Mouse (Mus musculus): ENCODE data around the gene Mov10. TPM values are rescaled to one million over a fixed set of nuclear protein-coding genes. Genes with fewer than 3 reads are reported as not detected.

Mov10 gene
- polyA plus RNA-seq, 1 experiment from 2014 or later: 68.6 TPM

GRCm38 (mm10) chr3:104781471-104781903 is 36.9 kb downstream of the Mov10 start, which contains the start of gene Fam19a3:
Gene Fam19a3, minus strand, starts transcription at chr3:104781840.
- Histone ChIP-seq H3K4me3 (ENCODE audit: low read depth, low read length) (peak within 1 kb of the TSS; percentile 39), H3K36me3 (ENCODE audit: control insufficient read depth, insufficient read depth, low read length) (no peaks in the 10 kb centered on the region), H3K27me3 (ENCODE audit: control insufficient read depth, insufficient read depth, low read length) (0 out of 2 replicates have a peak, but pooled peaks cover 40% of the 10 kb centered on the region), H3K27ac (ENCODE audit: low read length) (no peak within 1 kb of the TSS), H3K9ac (replicated peaks; ENCODE audit: low read depth, low read length) (no peak within 1 kb of the TSS; the same call in 1 of the 2 replicates), H3K4me1 (ENCODE audit: control insufficient read depth, insufficient read depth, low read length) (peaks cover 11% of the 10 kb centered on the region; the same call in 1 of the 2 replicates), H3K4me2 (replicated peaks; ENCODE audit: low read depth, low read length) (peak within 1 kb of the TSS; percentile 93), H3K9me3 (ENCODE audit: control insufficient read depth, low read depth, low read length) (no peaks in the 10 kb centered on the region)
- 0 out of 2 replicates have a peak, but pooled peaks have one; percentile 5 for ATAC-seq (ENCODE audit: insufficient number of reproducible peaks, insufficient read depth, low FRiP score, low read depth)
- WGBS: under 1% methylated on average over 26 of the region's 26 CpGs

DNA sequence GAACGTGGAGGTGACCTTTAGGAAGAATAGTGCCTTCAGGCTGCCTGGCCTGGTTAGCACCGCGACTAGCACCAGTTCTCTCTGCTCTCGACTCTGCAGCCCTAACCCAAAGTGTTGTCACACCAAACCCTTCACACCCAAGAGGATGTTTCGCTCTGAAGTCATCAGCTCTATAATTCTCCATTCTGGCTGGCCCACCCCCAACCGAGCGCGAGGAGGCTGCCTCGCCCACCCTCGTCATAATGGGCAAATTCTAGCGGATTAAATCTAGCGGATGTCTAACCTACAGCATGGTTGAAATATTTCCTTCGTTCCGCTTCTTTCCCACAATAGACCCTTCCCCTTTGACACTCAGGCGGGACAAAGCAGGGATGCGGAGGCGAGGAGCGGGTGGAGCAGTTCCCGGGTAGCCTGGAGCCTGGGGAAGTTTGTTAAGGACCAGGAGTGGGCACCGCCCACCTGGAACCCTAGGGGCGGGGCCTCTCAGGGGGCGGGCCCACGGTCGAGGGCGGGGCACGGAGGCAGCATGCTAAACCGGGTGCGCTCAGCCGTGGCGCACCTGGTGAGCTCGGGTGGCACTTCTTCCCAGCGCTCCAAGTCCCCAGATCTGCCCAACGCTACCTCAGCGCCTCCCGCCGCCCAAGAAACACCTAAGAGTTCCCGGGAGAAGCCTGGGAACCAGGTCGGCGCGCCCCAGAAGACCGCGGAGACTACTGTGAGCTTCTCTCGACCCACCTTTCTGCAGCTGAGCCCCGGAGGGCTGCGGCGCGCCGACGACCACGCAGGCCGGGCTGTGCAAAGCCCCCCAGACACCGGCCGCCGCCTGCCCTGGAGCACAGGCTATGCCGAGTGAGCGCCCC is 37.6 kb downstream of the Mov10 start, which contains the start of gene Ppm1j:
Ppm1j (plus strand) TSS at position 496 of the 860 bp plus-strand sequence.
- H3K4me1 ChIP-seq (ENCODE audit: control insufficient read depth, insufficient read depth, low read length): peaks cover 11% of the 10 kb centered on the region; the same call in 1 of the 2 replicates
- H3K27ac ChIP-seq (ENCODE audit: low read length): no peak within 1 kb of the TSS
- WGBS: 1% methylated on average over 56 of the region's 56 CpGs
- H3K4me3 ChIP-seq (ENCODE audit: low read depth, low read length): peak within 1 kb of the TSS; percentile 39
- peak within 1 kb of the TSS; percentile 93 for H3K4me2 ChIP-seq (replicated peaks; ENCODE audit: low read depth, low read length)
- H3K27me3 ChIP-seq (ENCODE audit: control insufficient read depth, insufficient read depth, low read length): 0 out of 2 replicates have a peak, but pooled peaks cover 42% of the 10 kb centered on the region
- no peaks in the 10 kb centered on the region for H3K36me3 ChIP-seq (ENCODE audit: control insufficient read depth, insufficient read depth, low read length)
- no peaks in the 10 kb centered on the region for H3K9me3 ChIP-seq (ENCODE audit: control insufficient read depth, low read depth, low read length)
- no peak within 1 kb of the TSS; the same call in 1 of the 2 replicates for H3K9ac ChIP-seq (replicated peaks; ENCODE audit: low read depth, low read length)
- ATAC-seq (ENCODE audit: insufficient number of reproducible peaks, insufficient read depth, low FRiP score, low read depth): peak; percentile 66

DNA sequence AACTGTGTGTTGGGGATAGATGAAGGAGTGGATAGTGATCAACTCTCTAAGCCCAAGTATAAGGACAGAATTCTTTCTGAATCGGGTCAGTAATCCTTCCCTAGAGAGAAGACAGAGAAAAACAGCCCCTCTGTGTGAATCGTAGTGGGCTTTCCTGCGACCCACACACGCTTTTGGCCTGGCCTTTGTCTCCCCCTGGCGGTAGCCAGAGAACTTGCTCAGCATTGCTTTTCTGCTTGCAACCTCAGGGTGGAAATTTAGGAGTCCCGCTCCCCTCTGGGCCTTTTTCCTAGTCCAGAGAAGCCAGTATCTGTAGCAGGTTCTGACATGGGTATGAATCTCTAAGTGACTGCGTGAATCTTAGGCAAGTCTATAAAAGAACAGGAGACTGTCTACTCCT is 38.4 kb downstream of the Mov10 start:
- Histone ChIP-seq H3K4me2 (replicated peaks; ENCODE audit: low read depth, low read length) (no peak overlapping the region), H3K27me3 (ENCODE audit: control insufficient read depth, insufficient read depth, low read length) (0 out of 2 replicates have a peak, but pooled peaks cover 42% of the 10 kb centered on the region)
- 0% methylated on average over 7 of the region's 7 CpGs for WGBS

GRCm38 (mm10) chr3:104777342-104777741 is 41.0 kb downstream of the Mov10 start:
- no peaks in the 10 kb centered on the region for H3K9me3 ChIP-seq (ENCODE audit: control insufficient read depth, low read depth, low read length)
- H3K4me2 ChIP-seq (replicated peaks; ENCODE audit: low read depth, low read length): peak overlapping the region; percentile 45
- 0 out of 2 replicates have a peak, but pooled peaks cover 37% of the 10 kb centered on the region for H3K27me3 ChIP-seq (ENCODE audit: control insufficient read depth, insufficient read depth, low read length)
- H3K4me1 ChIP-seq (ENCODE audit: control insufficient read depth, insufficient read depth, low read length): peaks cover 11% of the 10 kb centered on the region; the same call in 1 of the 2 replicates
- peak overlapping the region; percentile 27 for H3K4me3 ChIP-seq (ENCODE audit: low read depth, low read length)
- WGBS: under 1% methylated on average over 20 of the region's 20 CpGs
- ATAC-seq (ENCODE audit: insufficient number of reproducible peaks, insufficient read depth, low FRiP score, low read depth): no peak
- H3K27ac ChIP-seq (ENCODE audit: low read length): no peak overlapping the region
- no peaks in the 10 kb centered on the region for H3K36me3 ChIP-seq (ENCODE audit: control insufficient read depth, insufficient read depth, low read length)
- no peak overlapping the region for H3K9ac ChIP-seq (replicated peaks; ENCODE audit: low read depth, low read length)

More for the DNA sequence above, 38.4 kb downstream of the Mov10 start:
- H3K36me3 ChIP-seq (ENCODE audit: control insufficient read depth, insufficient read depth, low read length): no peaks in the 10 kb centered on the region
- H3K4me1 ChIP-seq (ENCODE audit: control insufficient read depth, insufficient read depth, low read length): peaks cover 11% of the 10 kb centered on the region; the same call in 1 of the 2 replicates
- H3K4me3 ChIP-seq (ENCODE audit: low read depth, low read length): no peak overlapping the region
- no peak overlapping the region for H3K9ac ChIP-seq (replicated peaks; ENCODE audit: low read depth, low read length)
- ATAC-seq (ENCODE audit: insufficient number of reproducible peaks, insufficient read depth, low FRiP score, low read depth): no peak
- no peak overlapping the region for H3K27ac ChIP-seq (ENCODE audit: low read length)
- no peaks in the 10 kb centered on the region for H3K9me3 ChIP-seq (ENCODE audit: control insufficient read depth, low read depth, low read length)

GRCm38 (mm10) chr3:104773301-104773700 is 45.1 kb downstream of the Mov10 start:
- Histone ChIP-seq H3K27me3 (ENCODE audit: control insufficient read depth, insufficient read depth, low read length) (0 out of 2 replicates have a peak, but pooled peaks cover 18% of the 10 kb centered on the region), H3K36me3 (ENCODE audit: control insufficient read depth, insufficient read depth, low read length) (no peaks in the 10 kb centered on the region), H3K9ac (replicated peaks; ENCODE audit: low read depth, low read length) (no peak overlapping the region), H3K4me3 (ENCODE audit: low read depth, low read length) (no peak overlapping the region), H3K9me3 (ENCODE audit: control insufficient read depth, low read depth, low read length) (no peaks in the 10 kb centered on the region), H3K4me2 (replicated peaks; ENCODE audit: low read depth, low read length) (no peak overlapping the region), H3K4me1 (ENCODE audit: control insufficient read depth, insufficient read depth, low read length) (no peaks in the 10 kb centered on the region), H3K27ac (ENCODE audit: low read length) (no peak overlapping the region)
- no peak for ATAC-seq (ENCODE audit: insufficient number of reproducible peaks, insufficient read depth, low FRiP score, low read depth)
- 76% methylated on average over 7 of the region's 7 CpGs for WGBS

- H3K4me1 ChIP-seq (ENCODE audit: control insufficient read depth, insufficient read depth, low read length): no peaks in the 10 kb centered on the region
- WGBS: 62% methylated on average over 6 of the region's 6 CpGs
- no peak overlapping the region for H3K9ac ChIP-seq (replicated peaks; ENCODE audit: low read depth, low read length)
- no peak overlapping the region for H3K4me2 ChIP-seq (replicated peaks; ENCODE audit: low read depth, low read length)
- no peaks in the 10 kb centered on the region for H3K36me3 ChIP-seq (ENCODE audit: control insufficient read depth, insufficient read depth, low read length)
- H3K27me3 ChIP-seq (ENCODE audit: control insufficient read depth, insufficient read depth, low read length): 0 out of 2 replicates have a peak, but pooled peaks cover 1% of the 10 kb centered on the region
- no peak for ATAC-seq (ENCODE audit: insufficient number of reproducible peaks, insufficient read depth, low FRiP score, low read depth)
- H3K4me3 ChIP-seq (ENCODE audit: low read depth, low read length): no peak overlapping the region
- no peak overlapping the region for H3K27ac ChIP-seq (ENCODE audit: low read length)
- H3K9me3 ChIP-seq (ENCODE audit: control insufficient read depth, low read depth, low read length): no peaks in the 10 kb centered on the region
These were observed 46.9 kb downstream of the Mov10 start for GRCm38 (mm10) chr3:104771460-104771859.

DNA sequence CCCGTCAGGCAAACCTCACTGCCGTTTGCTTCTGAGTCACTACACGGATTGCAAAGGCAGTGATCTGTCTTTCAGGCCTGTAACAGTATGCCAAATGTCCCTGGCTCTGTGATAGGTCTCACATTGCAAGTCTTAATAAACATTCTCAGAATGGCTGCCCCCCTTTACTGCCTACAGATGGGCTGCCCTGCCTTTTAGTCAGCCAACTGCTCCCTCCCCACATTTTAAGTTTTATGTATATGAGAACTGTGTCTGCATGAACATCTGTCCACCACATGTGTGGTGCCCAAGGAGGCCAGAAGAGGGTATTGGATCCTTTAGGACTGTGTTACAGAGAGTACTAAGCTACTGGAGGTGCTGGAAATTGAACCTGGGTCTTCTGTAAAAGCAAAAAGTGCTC is 47.4 kb downstream of the Mov10 start:
- Histone ChIP-seq H3K27me3 (ENCODE audit: control insufficient read depth, insufficient read depth, low read length) (no peaks in the 10 kb centered on the region), H3K4me3 (ENCODE audit: low read depth, low read length) (no peak overlapping the region), H3K36me3 (ENCODE audit: control insufficient read depth, insufficient read depth, low read length) (no peaks in the 10 kb centered on the region), H3K9ac (replicated peaks; ENCODE audit: low read depth, low read length) (no peak overlapping the region), H3K4me2 (replicated peaks; ENCODE audit: low read depth, low read length) (no peak overlapping the region), H3K9me3 (ENCODE audit: control insufficient read depth, low read depth, low read length) (no peaks in the 10 kb centered on the region), H3K4me1 (ENCODE audit: control insufficient read depth, insufficient read depth, low read length) (no peaks in the 10 kb centered on the region), H3K27ac (ENCODE audit: low read length) (no peak overlapping the region)
- 41% methylated on average over 3 of the region's 3 CpGs for WGBS
- ATAC-seq (ENCODE audit: insufficient number of reproducible peaks, insufficient read depth, low FRiP score, low read depth): no peak

DNA sequence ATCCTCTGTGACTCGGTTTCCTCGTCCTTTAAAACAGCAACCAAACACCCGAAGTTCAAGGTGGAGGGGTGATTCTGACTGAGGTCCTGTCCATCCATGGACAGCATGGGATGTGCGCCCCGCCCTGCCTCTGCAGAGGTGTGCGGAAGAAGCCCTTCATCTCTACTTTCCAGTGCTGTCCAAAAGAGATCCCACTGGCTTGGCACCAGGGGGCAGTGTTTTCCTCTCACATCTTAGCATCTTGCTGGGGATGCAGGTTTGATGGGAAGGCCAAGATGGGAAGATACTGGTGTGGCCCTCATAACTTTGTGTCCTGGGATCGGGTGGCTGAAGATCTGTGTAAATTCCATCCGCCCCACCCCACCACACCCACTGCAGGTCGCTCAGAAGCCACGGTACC is 48.3 kb downstream of the Mov10 start:
- H3K9me3 ChIP-seq (ENCODE audit: control insufficient read depth, low read depth, low read length): no peaks in the 10 kb centered on the region
- 54% methylated on average over 10 of the region's 10 CpGs for WGBS
- no peak overlapping the region for H3K27ac ChIP-seq (ENCODE audit: low read length)
- no peak overlapping the region for H3K4me3 ChIP-seq (ENCODE audit: low read depth, low read length)
- H3K27me3 ChIP-seq (ENCODE audit: control insufficient read depth, insufficient read depth, low read length): no peaks in the 10 kb centered on the region
- no peaks in the 10 kb centered on the region for H3K4me1 ChIP-seq (ENCODE audit: control insufficient read depth, insufficient read depth, low read length)
- H3K4me2 ChIP-seq (replicated peaks; ENCODE audit: low read depth, low read length): no peak overlapping the region
- ATAC-seq (ENCODE audit: insufficient number of reproducible peaks, insufficient read depth, low FRiP score, low read depth): no peak
- H3K9ac ChIP-seq (replicated peaks; ENCODE audit: low read depth, low read length): no peak overlapping the region
- H3K36me3 ChIP-seq (ENCODE audit: control insufficient read depth, insufficient read depth, low read length): no peaks in the 10 kb centered on the region
